Mouse (Mus musculus) olfactory bulb, adult 2 months (tissue): Measurements from ENCODE around the gene Ccdc114.

Experiments used
- CTCF ChIP-seq: fragments of 200-500 bp; IDR thresholded peaks from 2 replicates; pipeline ENCODE4 v1.5.1; 2012; ENCODE audit warnings: low read depth, mild to moderate bottlenecking, low read length, moderate library complexity; ENCODE audit not compliant: insufficient read depth
- POLR2A ChIP-seq: fragments of 200-500 bp; IDR thresholded peaks from 2 replicates; pipeline ENCODE4 v1.6.1; 2012; ENCODE audit warnings: mild to moderate bottlenecking, low read depth, low read length, moderate library complexity; ENCODE audit not compliant: insufficient read depth

GRCm38 (mm10) chr7:45914067-45914466 is 9.8 kb upstream of the Ccdc114 start:
- no peak for TF ChIP-seq POLR2A
- TF ChIP-seq CTCF: no peak
